Mouse (Mus musculus) neural tube, embryonic 12.5 days (tissue): Measurements from ENCODE around the gene Scube1. TPM values are rescaled to one million over a fixed set of nuclear protein-coding genes. Genes with fewer than 3 reads are reported as not detected.
A peak's percentile ranks its signal among the peaks of the same experiment; 100 is the strongest.

Experiments used
- ATAC-seq: fragments of 200-750 bp; cut with Nextera tagmentation; 2 replicates; pipeline ENCODE4 v1.8.0; 2017; ENCODE audit warnings: low read depth, mild to moderate bottlenecking, moderate TSS enrichment, moderate library complexity; ENCODE audit not compliant: low FRiP score
- H3K27ac ChIP-seq: fragments of 300-500 bp; sonication (generic); 2 replicates; pipeline ENCODE4 v1.5.1; 2016
- H3K27me3 ChIP-seq: fragments of 300-500 bp; sonication (generic); replicated peaks from 2 replicates; pipeline ENCODE4 v1.6.1; 2016; ENCODE audit warnings: mild to moderate bottlenecking
- H3K36me3 ChIP-seq: fragments of 300-500 bp; sonication (generic); 2 replicates; pipeline ENCODE4 v1.6.1; 2016; ENCODE audit warnings: mild to moderate bottlenecking
- H3K4me1 ChIP-seq: fragments of 300-500 bp; sonication (generic); 2 replicates; pipeline ENCODE4 v1.6.1; 2016
- H3K4me2 ChIP-seq: fragments of 300-500 bp; sonication (generic); replicated peaks from 2 replicates; pipeline ENCODE4 v1.6.1; 2016; ENCODE audit warnings: mild to moderate bottlenecking
- H3K4me3 ChIP-seq: fragments of 300-500 bp; sonication (generic); 2 replicates; pipeline ENCODE4 v1.5.1; 2016
- H3K9ac ChIP-seq: fragments of 300-500 bp; sonication (generic); 2 replicates; pipeline ENCODE4 v1.6.1; 2016; ENCODE audit warnings: mild to moderate bottlenecking
- H3K9me3 ChIP-seq: fragments of 300-500 bp; sonication (generic); 2 replicates; pipeline ENCODE4 v1.6.1; 2016; ENCODE audit warnings: mild to moderate bottlenecking
- WGBS: fragments of 180-500 bp; shearing (Covaris S2); methylation state at CpG from one replicate; pipeline ENCODE4 v1.1.7; 2016; 5-methylcytosine and 5-hydroxymethylcytosine counted together
- polyA plus RNA-seq: library from polyadenylated mRNA; unstranded; fragments of >200 nt; fragmentation: Nextera tagmentation; extraction: Ambion mirVana; gene quantifications from 2 replicates; pipeline ENCODE4 v1.2.1, GENCODE M21; 2016

The Scube1 gene
- polyA plus RNA-seq, 1 experiment from 2014 or later: 32.4 TPM

- Histone ChIP-seq H3K9me3 (no peaks in the 10 kb centered on the region), H3K27ac (no peak overlapping the region), H3K4me3 (no peak overlapping the region), H3K36me3 (peaks cover 9% of the 10 kb centered on the region; the same call in 1 of the 2 replicates), H3K27me3 (no peaks in the 10 kb centered on the region), H3K4me1 (no peaks in the 10 kb centered on the region), H3K4me2 (no peak overlapping the region), H3K9ac (no peak overlapping the region)
- no peak for ATAC-seq
- WGBS: 87% methylated on average over 11 of the region's 11 CpGs
Observed at GRCm38 (mm10) chr15:83606216-83606615, 118.6 kb downstream of the Scube1 start.

GRCm38 (mm10) chr15:83603426-83603825 is 121.4 kb downstream of the Scube1 start:
- H3K27ac ChIP-seq: no peak overlapping the region
- H3K4me1 ChIP-seq: no peaks in the 10 kb centered on the region
- H3K4me2 ChIP-seq: no peak overlapping the region
- H3K36me3 ChIP-seq: peaks cover 6% of the 10 kb centered on the region; the same call in 1 of the 2 replicates
- no peaks in the 10 kb centered on the region for H3K27me3 ChIP-seq
- no peak overlapping the region for H3K9ac ChIP-seq
- no peaks in the 10 kb centered on the region for H3K9me3 ChIP-seq
- no peak overlapping the region for H3K4me3 ChIP-seq
- 91% methylated on average over 7 of the region's 7 CpGs for WGBS
- no peak for ATAC-seq

GRCm38 (mm10) chr15:83603046-83603396 is 121.8 kb downstream of the Scube1 start:
- Histone ChIP-seq H3K4me1 (no peaks in the 10 kb centered on the region), H3K36me3 (peaks cover 3% of the 10 kb centered on the region; the same call in 1 of the 2 replicates), H3K9ac (no peak overlapping the region), H3K27me3 (no peaks in the 10 kb centered on the region), H3K27ac (no peak overlapping the region), H3K9me3 (no peaks in the 10 kb centered on the region), H3K4me2 (no peak overlapping the region), H3K4me3 (no peak overlapping the region)
- WGBS: 88% methylated on average over 1 of the region's 1 CpGs
- no peak for ATAC-seq

GRCm38 (mm10) chr15:83602372-83603045 is 122.3 kb downstream of the Scube1 start:
- peaks cover 3% of the 10 kb centered on the region; the same call in 1 of the 2 replicates for H3K36me3 ChIP-seq
- no peak overlapping the region for H3K9ac ChIP-seq
- no peaks in the 10 kb centered on the region for H3K9me3 ChIP-seq
- no peak for ATAC-seq
- no peaks in the 10 kb centered on the region for H3K4me1 ChIP-seq
- no peak overlapping the region for H3K4me3 ChIP-seq
- H3K27me3 ChIP-seq: no peaks in the 10 kb centered on the region
- no peak overlapping the region for H3K27ac ChIP-seq
- no peak overlapping the region for H3K4me2 ChIP-seq
- 86% methylated on average over 12 of the region's 13 CpGs for WGBS

- H3K4me2 ChIP-seq: no peak overlapping the region
- no peaks in the 10 kb centered on the region for H3K36me3 ChIP-seq
- H3K27ac ChIP-seq: no peak overlapping the region
- no peaks in the 10 kb centered on the region for H3K27me3 ChIP-seq
- H3K4me3 ChIP-seq: no peak overlapping the region
- no peaks in the 10 kb centered on the region for H3K4me1 ChIP-seq
- 82% methylated on average over 4 of the region's 4 CpGs for WGBS
- ATAC-seq: no peak
- no peak overlapping the region for H3K9ac ChIP-seq
- H3K9me3 ChIP-seq: no peaks in the 10 kb centered on the region
Observed at GRCm38 (mm10) chr15:83601185-83601584, 123.6 kb downstream of the Scube1 start.

- no peak for ATAC-seq
- H3K9ac ChIP-seq: no peak overlapping the region
- no peaks in the 10 kb centered on the region for H3K36me3 ChIP-seq
- H3K27ac ChIP-seq: no peak overlapping the region
- H3K9me3 ChIP-seq: no peaks in the 10 kb centered on the region
- 91% methylated on average over 4 of the region's 4 CpGs for WGBS
- H3K4me1 ChIP-seq: peaks cover 21% of the 10 kb centered on the region
- H3K27me3 ChIP-seq: no peaks in the 10 kb centered on the region
- H3K4me2 ChIP-seq: no peak overlapping the region
- no peak overlapping the region for H3K4me3 ChIP-seq
Observed at GRCm38 (mm10) chr15:83596833-83597232, 128.0 kb downstream of the Scube1 start.

- peak overlapping the region; percentile 89 for H3K4me3 ChIP-seq
- H3K4me2 ChIP-seq: peak overlapping the region; percentile 78
- H3K4me1 ChIP-seq: peaks cover 21% of the 10 kb centered on the region
- WGBS: 39% methylated on average over 7 of the region's 7 CpGs
- H3K27ac ChIP-seq: no peak overlapping the region
- ATAC-seq: peak; percentile 23; the same call in 1 of the 2 replicates
- H3K9me3 ChIP-seq: no peaks in the 10 kb centered on the region
- H3K27me3 ChIP-seq: no peaks in the 10 kb centered on the region
- H3K36me3 ChIP-seq: peaks cover 4% of the 10 kb centered on the region; the same call in 1 of the 2 replicates
- peak overlapping the region; percentile 78; the same call in 1 of the 2 replicates for H3K9ac ChIP-seq
Observed at GRCm38 (mm10) chr15:83595364-83595711, 129.5 kb downstream of the Scube1 start.

GRCm38 (mm10) chr15:83594513-83595363 is 130.1 kb downstream of the Scube1 start, which contains the start of gene Ttll12:
Ttll12 (minus strand) TSS chr15:83595157.
- 0 out of 2 replicates have a peak within 1 kb of the TSS, but pooled peaks have one; percentile 15 for H3K27ac ChIP-seq
- H3K9me3 ChIP-seq: no peaks in the 10 kb centered on the region
- H3K9ac ChIP-seq: peak within 1 kb of the TSS; percentile 78
- no peaks in the 10 kb centered on the region for H3K27me3 ChIP-seq
- peak within 1 kb of the TSS; percentile 89 for H3K4me3 ChIP-seq
- peak within 1 kb of the TSS; percentile 78 for H3K4me2 ChIP-seq
- H3K4me1 ChIP-seq: peaks cover 21% of the 10 kb centered on the region
- peak; percentile 84 for ATAC-seq
- WGBS: under 1% methylated on average over 68 of the region's 68 CpGs
- H3K36me3 ChIP-seq: peaks cover 4% of the 10 kb centered on the region; the same call in 1 of the 2 replicates

- Histone ChIP-seq H3K4me1 (peaks cover 21% of the 10 kb centered on the region), H3K4me3 (peak overlapping the region; percentile 89), H3K9me3 (no peaks in the 10 kb centered on the region), H3K27me3 (no peaks in the 10 kb centered on the region), H3K36me3 (peaks cover 4% of the 10 kb centered on the region; the same call in 1 of the 2 replicates), H3K27ac (no peak overlapping the region), H3K9ac (peak overlapping the region; percentile 78), H3K4me2 (peak overlapping the region; percentile 78)
- WGBS: 11% methylated on average over 19 of the region's 19 CpGs
- ATAC-seq: peak; percentile 58; the same call in 1 of the 2 replicates
Observed at GRCm38 (mm10) chr15:83593702-83594512, 130.9 kb downstream of the Scube1 start.

GRCm38 (mm10) chr15:83593189-83593585 is 131.6 kb downstream of the Scube1 start:
- Histone ChIP-seq H3K9me3 (no peaks in the 10 kb centered on the region), H3K4me3 (peak overlapping the region; percentile 4; the same call in 1 of the 2 replicates), H3K4me2 (peak overlapping the region; percentile 78), H3K36me3 (peaks cover 7% of the 10 kb centered on the region; the same call in 1 of the 2 replicates), H3K9ac (peak overlapping the region; percentile 78; the same call in 1 of the 2 replicates), H3K27me3 (no peaks in the 10 kb centered on the region), H3K27ac (no peak overlapping the region), H3K4me1 (peaks cover 21% of the 10 kb centered on the region)
- ATAC-seq: no peak

GRCm38 (mm10) chr15:83592260-83593188 is 132.3 kb downstream of the Scube1 start:
- no peaks in the 10 kb centered on the region for H3K9me3 ChIP-seq
- ATAC-seq: no peak
- no peak overlapping the region for H3K4me3 ChIP-seq
- peaks cover 11% of the 10 kb centered on the region for H3K36me3 ChIP-seq
- peak overlapping the region; percentile 78; the same call in 1 of the 2 replicates for H3K4me2 ChIP-seq
- WGBS: 86% methylated on average over 8 of the region's 8 CpGs
- H3K27me3 ChIP-seq: no peaks in the 10 kb centered on the region
- H3K4me1 ChIP-seq: peaks cover 21% of the 10 kb centered on the region
- H3K27ac ChIP-seq: no peak overlapping the region
- H3K9ac ChIP-seq: peak overlapping the region; percentile 21; the same call in 1 of the 2 replicates
